Mouse (Mus musculus) ES-Bruce4 (cell line): ENCODE measurements around the gene Slc25a39.
"Not testable (repeated sequence)": the region's sequence is repeated elsewhere in the genome, so short reads cannot be mapped to it uniquely, and the experiment has no call there.

Experiments used
- CTCF ChIP-seq: IDR thresholded peaks from one replicate; pipeline ENCODE4 v1.8.1; 2011; ENCODE audit warnings: low read depth, low read length
- EP300 ChIP-seq: IDR thresholded peaks from 2 replicates; pipeline ENCODE4 v1.6.1; 2011; ENCODE audit warnings: low read depth, low read length; ENCODE audit not compliant: insufficient read depth
- POLR2A ChIP-seq: IDR thresholded peaks from one replicate; pipeline ENCODE4 v1.8.1; 2011; ENCODE audit warnings: low read length; ENCODE audit not compliant: insufficient read depth

GRCm38 (mm10) chr11:102366103-102366502 lies 41.6 kb downstream of the Slc25a39 start, which contains the start of gene Slc4a1:
- TF ChIP-seq POLR2A, EP300, CTCF: not testable (repeated sequence)
